Mouse (Mus musculus) cerebral cortex, adult 2 months (tissue): Measurements from ENCODE around the gene Mok.

Experiments
- WGBS: fragments of 180-500 bp; shearing (Covaris S2); methylation state at CpG from one replicate; pipeline ENCODE4 v1.1.7; 2018; 5-methylcytosine and 5-hydroxymethylcytosine counted together

Mok gene

GRCm38 (mm10) chr12:110806301-110806970 is 34.3 kb downstream of the Mok start:
- WGBS = 79% methylated on average over 3 of the region's 3 CpGs

DNA sequence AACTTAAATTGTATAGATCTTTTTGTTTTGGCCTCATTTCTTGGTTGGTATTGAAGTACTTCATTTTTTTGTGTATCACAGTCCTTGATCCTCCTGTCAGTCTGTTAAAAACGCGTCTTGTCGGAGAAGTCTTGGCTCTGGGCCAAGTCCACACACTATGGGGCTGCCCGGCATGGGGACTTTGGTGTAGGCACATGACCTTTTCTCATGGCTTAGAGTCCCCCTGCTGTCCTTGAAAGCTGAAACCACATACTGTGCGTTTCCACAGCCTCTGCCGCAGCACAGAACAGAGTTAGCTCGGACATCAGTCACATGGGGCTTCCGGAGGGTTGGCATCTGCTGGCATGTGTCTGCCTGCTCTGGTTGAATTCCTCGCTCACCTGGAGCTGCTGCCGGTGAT is 36.5 kb downstream of the Mok start:
- 31% methylated on average over 10 of the region's 10 CpGs for WGBS

DNA sequence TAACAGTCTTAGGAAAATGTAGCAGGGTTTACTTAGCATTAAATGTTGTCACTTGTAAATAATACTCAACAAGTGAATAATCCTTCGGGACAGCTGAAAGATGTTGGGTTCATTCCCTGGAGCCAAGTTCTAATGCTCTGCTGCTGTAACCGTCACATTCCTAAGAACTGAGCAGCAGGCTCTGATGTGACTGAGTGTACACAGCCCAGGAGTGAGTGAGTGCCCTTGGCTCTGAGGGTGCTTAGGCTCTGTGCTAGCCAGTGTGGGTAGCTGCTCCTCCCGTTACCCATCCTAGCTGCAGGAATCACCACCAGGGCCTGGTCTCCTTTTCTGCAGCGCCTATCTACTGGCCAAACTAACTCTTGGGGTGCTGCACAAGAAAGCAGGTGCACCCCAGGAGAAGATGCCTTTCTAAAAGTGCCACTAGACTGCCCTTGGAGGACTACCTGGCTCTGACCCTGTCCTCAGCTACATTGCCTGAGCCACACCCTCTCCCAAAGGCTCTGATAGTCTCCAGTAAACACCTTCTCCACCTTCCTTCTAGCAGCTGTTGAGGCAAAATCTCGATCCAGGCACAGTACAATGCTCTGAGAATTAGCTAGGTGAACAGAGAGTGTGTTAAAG is 38.0 kb downstream of the Mok start:
- 72% methylated on average over 5 of the region's 5 CpGs for WGBS

DNA sequence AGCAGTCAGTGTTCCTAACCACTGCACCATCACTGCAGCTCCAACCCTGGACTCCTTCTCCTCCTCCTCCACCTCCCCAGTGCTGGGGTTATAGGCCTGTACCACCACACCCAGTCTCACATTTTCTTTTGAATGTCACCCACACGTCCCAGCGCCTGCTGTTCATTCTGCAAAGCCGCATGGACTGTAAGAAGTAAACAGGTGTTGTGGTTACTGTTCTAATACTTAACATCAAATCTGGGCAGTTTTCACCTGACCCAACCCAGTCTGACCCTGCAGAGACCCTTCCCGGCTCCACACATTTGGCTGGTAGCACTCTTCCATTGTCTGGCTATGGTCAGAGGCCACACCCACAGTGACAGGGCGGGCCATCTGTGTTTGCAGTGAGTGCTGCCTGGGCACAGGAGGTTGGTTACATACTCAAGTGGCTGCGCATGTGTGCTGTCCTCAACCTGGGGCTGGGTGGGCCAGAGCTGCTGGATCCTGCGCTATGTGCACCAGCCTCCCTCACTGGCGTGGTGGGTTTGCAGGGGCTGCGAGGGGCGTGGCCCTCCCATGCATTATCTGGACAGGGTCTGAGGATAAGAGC is 38.8 kb downstream of the Mok start:
- WGBS = 84% methylated on average over 10 of the region's 10 CpGs

- WGBS = 85% methylated on average over 4 of the region's 4 CpGs
These were observed 41.5 kb downstream of the Mok start for GRCm38 (mm10) chr12:110799226-110799625.

DNA sequence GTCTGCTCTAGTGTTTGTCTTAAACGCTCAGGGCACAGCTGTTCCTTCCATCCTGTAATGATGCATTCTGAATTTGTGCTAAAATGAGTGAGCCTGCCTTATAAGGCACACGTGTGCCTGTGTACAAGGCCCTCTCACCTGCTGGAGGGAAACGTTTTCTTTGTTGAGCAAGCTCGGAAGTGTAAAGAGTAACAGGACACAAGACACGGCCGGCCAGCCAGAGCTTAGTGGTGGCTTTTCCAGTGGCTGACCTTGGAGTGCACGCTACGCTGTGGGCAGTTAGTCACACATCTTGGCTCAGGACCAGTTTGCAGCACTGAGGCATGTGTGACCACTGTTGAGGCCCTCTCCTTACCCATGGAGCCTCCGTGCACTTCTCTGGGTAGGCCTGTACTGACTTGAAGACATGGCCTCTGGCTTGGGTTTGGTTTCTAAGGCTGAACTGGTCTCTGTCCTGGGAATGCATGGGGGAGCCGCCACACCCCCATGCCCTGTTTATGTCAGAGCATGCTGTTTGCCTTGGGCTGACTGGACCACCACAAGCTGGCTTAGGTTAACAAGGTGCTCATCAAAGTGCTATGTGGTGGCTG is 42.8 kb downstream of the Mok start:
- 82% methylated on average over 10 of the region's 10 CpGs for WGBS

DNA sequence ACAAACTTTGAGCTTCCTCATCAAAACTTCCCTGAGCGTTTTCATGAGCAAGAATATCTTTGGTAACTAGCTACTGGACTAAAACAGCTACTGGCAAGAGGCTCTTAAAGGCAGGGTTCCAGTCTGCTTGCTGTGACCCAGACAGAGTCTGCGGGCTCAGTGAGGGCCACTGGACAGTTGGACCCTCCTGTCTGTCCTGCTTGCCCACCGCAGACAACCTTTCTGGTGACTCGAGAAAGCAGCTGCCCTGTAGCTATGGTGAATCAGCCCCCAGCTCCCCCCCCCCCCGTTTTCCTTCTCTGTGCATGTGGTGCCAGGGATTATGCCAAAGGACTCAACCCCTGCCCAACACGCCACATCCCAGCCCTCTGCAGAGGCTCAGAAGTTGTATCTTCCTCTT is 43.5 kb downstream of the Mok start:
- 76% methylated on average over 6 of the region's 6 CpGs for WGBS

- WGBS = 84% methylated on average over 6 of the region's 6 CpGs
These were observed 44.0 kb downstream of the Mok start for GRCm38 (mm10) chr12:110796748-110797147.

DNA sequence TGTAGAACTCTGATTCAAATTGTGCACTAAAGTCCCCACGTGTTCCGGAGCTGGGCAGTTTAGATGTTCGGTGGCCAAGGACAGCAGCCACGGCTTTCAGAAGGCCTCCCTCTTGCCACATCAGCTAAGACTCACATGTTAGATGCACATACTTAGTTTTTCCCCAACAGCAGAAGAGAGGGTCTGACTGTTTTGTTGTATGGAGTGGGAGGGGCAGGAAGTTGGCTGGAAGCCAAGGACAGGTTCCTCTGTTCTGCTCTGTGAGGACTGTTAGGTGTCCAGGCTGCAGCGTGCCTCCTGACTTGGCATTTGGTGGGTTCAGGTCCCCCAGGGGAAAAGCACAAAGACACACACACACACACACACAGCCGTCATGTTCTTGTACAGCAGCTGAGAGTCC is 45.7 kb downstream of the Mok start:
- WGBS = 74% methylated on average over 6 of the region's 6 CpGs

GRCm38 (mm10) chr12:110791026-110791425 is 49.7 kb downstream of the Mok start:
- 88% methylated on average over 8 of the region's 8 CpGs for WGBS

DNA sequence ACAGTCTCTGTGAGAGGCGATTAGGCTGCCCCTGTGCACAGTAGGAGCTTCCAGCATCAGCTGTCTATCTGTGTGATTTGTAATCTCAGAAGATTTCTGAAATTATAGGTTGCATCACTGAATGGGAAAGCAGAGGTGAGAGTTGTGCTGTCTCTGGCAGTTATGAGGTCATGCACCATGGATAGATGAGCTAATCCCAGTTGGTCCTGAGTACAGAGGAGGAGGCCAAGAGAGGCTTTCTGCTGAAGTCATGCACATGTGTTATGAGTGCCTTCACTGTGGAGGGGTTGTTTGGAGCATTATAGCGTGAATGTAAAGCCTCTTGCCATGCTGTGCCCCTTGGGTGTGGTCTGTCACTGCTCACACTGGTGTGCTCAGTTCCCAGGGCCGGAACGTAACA is 50.2 kb downstream of the Mok start:
- WGBS = 84% methylated on average over 4 of the region's 4 CpGs

- WGBS = 53% methylated on average over 4 of the region's 4 CpGs
These were observed 54.5 kb downstream of the Mok start for GRCm38 (mm10) chr12:110786243-110786642.

GRCm38 (mm10) chr12:110784211-110784610 is 56.5 kb downstream of the Mok start:
- WGBS = 92% methylated on average over 2 of the region's 2 CpGs

DNA sequence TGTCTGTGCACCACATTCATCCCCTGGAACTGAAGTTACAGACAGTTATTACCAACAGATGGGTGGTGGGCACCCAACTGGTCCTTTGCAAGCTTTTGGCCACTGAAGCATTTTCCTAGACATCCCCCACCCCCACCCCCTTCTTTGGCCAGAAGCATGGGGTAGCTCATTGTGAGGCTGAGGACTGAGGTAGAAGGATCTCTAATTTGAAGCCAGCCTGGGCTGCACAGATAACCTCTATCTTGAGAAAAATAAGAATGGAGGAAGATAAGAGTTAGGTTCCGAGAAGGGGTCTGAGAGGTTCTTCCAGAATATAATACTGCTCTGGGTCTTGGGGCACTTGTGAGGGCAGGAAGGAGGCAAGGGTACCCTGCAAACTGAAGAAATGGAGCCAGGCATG is 58.5 kb downstream of the Mok start:
- WGBS = 91% methylated on average over 1 of the region's 1 CpGs

- WGBS = 46% methylated on average over 8 of the region's 8 CpGs
These were observed 59.6 kb downstream of the Mok start for GRCm38 (mm10) chr12:110781181-110781580.

- WGBS = 75% methylated on average over 7 of the region's 7 CpGs
These were observed 61.4 kb downstream of the Mok start for GRCm38 (mm10) chr12:110779296-110779695.

GRCm38 (mm10) chr12:110777853-110778252 is 62.9 kb downstream of the Mok start:
- 74% methylated on average over 5 of the region's 5 CpGs for WGBS

GRCm38 (mm10) chr12:110775628-110776426 is 64.9 kb downstream of the Mok start:
- 57% methylated on average over 5 of the region's 5 CpGs for WGBS

DNA sequence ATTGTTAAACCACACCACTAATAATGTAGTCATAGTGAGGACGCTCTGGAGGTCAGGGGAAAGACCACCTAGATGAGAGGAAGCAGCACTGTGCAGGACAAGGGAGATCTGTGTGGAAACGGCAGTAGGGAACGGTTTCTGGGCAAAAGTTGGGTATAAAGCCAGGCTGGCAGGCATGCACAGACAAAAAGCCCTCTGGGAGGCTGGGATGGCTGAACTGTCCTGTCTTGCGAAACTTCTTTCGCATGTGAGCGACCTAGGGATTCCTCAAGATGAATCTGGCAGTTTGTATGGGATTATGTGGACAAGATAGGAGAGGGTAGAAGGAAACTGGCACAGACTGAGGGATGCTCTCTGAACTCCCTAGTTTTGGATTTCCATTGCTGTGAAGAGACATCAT is 68.8 kb downstream of the Mok start:
- WGBS = 84% methylated on average over 6 of the region's 6 CpGs

- WGBS = 74% methylated on average over 10 of the region's 10 CpGs
These were observed 70.1 kb downstream of the Mok start for GRCm38 (mm10) chr12:110770479-110771247.

- WGBS = 35% methylated on average over 6 of the region's 6 CpGs
These were observed 71.0 kb downstream of the Mok start for GRCm38 (mm10) chr12:110769660-110770297.
